Mouse (Mus musculus) thymus, adult 2 months (tissue): ENCODE measurements at regions not wholly inside any gene's neighbourhood (a gene's known extent, or its start where the extent isn't known, plus 50 kb on each side); places are given as distances from the start of the nearest gene placed in this dataset.

Experiments used
- DNase-seq: peaks from one replicate; pipeline ENCODE4 v3.0.0; 2021
- H3K27ac ChIP-seq: fragments of 200-500 bp; 2 replicates; pipeline ENCODE4 v1.5.1; 2012; ENCODE audit warnings: low read length, control low read depth; ENCODE audit not compliant: control insufficient read depth, insufficient read depth
- H3K27me3 ChIP-seq: fragments of 200-500 bp; 2 replicates; pipeline ENCODE4 v1.6.1; 2012; ENCODE audit warnings: mild to moderate bottlenecking, low read length, moderate library complexity, mixed read lengths; ENCODE audit not compliant: control insufficient read depth, insufficient read depth
- H3K36me3 ChIP-seq: fragments of 200-500 bp; 2 replicates; pipeline ENCODE4 v1.6.1; 2012; ENCODE audit warnings: mild to moderate bottlenecking, low read length, moderate library complexity; ENCODE audit not compliant: control insufficient read depth, insufficient read depth
- H3K4me1 ChIP-seq: fragments of 200-500 bp; replicated peaks from 2 replicates; pipeline ENCODE4 v1.6.1; 2012; ENCODE audit warnings: low read length; ENCODE audit not compliant: control insufficient read depth, insufficient read depth
- H3K4me3 ChIP-seq: fragments of 200-500 bp; 2 replicates; pipeline ENCODE4 v1.5.1; 2012; ENCODE audit warnings: mild to moderate bottlenecking, low read length, control low read depth, moderate library complexity; ENCODE audit not compliant: control insufficient read depth, insufficient read depth
- CTCF ChIP-seq: fragments of 200-500 bp; IDR thresholded peaks from 2 replicates; pipeline ENCODE4 v1.5.1; 2012; ENCODE audit warnings: mild to moderate bottlenecking, control low read depth, low read length, moderate library complexity, borderline replicate concordance; ENCODE audit not compliant: control insufficient read depth, poor library complexity, insufficient read depth; ENCODE audit errors: extremely low read depth
- POLR2A ChIP-seq: fragments of 200-500 bp; IDR thresholded peaks from 2 replicates; pipeline ENCODE4 v1.6.1; 2012; ENCODE audit warnings: mild to moderate bottlenecking, low read length, control low read depth, moderate library complexity; ENCODE audit not compliant: control insufficient read depth, poor library complexity, insufficient read depth; ENCODE audit errors: extremely low read depth
- WGBS: fragments of 180-500 bp; shearing (Covaris S2); methylation state at CpG from one replicate; pipeline ENCODE4 v1.1.7; 2018; 5-methylcytosine and 5-hydroxymethylcytosine counted together

GRCm38 (mm10) chr13:80963591-80963940 is 80.4 kb downstream of the Arrdc3 start:
- WGBS, result 97% methylated on average over 11 of the region's 11 CpGs
- H3K4me3 ChIP-seq, result no peak overlapping the region

GRCm38 (mm10) chr13:80971664-80972063 is 88.5 kb downstream of the Arrdc3 start:
- H3K27ac ChIP-seq, result no peak overlapping the region
- no peak for DNase-seq
- WGBS, result 92% methylated on average over 3 of the region's 3 CpGs
- no peaks in the 10 kb centered on the region for H3K4me1 ChIP-seq
- H3K4me3 ChIP-seq, result no peak overlapping the region
- no peaks in the 10 kb centered on the region for H3K27me3 ChIP-seq
- no peaks in the 10 kb centered on the region for H3K36me3 ChIP-seq
- TF ChIP-seq CTCF, result no peak
- no peak for TF ChIP-seq POLR2A

More at GRCm38 (mm10) chr13:80963591-80963940, 80.4 kb downstream of the Arrdc3 start:
- peaks cover 4% of the 10 kb centered on the region; the same call in 1 of the 2 replicates for H3K4me1 ChIP-seq
- no peaks in the 10 kb centered on the region for H3K36me3 ChIP-seq
- DNase-seq, result no peak
- no peak for TF ChIP-seq POLR2A
- no peak for TF ChIP-seq CTCF
- H3K27me3 ChIP-seq, result no peaks in the 10 kb centered on the region
- H3K27ac ChIP-seq, result no peak overlapping the region

GRCm38 (mm10) chr13:80974424-80974823 is 91.2 kb downstream of the Arrdc3 start:
- H3K27me3 ChIP-seq, result no peaks in the 10 kb centered on the region
- H3K4me3 ChIP-seq, result no peak overlapping the region
- no peak for TF ChIP-seq POLR2A
- no peak for TF ChIP-seq CTCF
- no peaks in the 10 kb centered on the region for H3K36me3 ChIP-seq
- H3K27ac ChIP-seq, result no peak overlapping the region
- 89% methylated on average over 1 of the region's 1 CpGs for WGBS
- H3K4me1 ChIP-seq, result no peaks in the 10 kb centered on the region
- no peak for DNase-seq

- Histone ChIP-seq H3K27me3 (no peaks in the 10 kb centered on the region), H3K36me3 (no peaks in the 10 kb centered on the region), H3K4me1 (no peaks in the 10 kb centered on the region), H3K4me3 (no peak overlapping the region), H3K27ac (no peak overlapping the region)
- DNase-seq, result no peak
- WGBS, result 96% methylated on average over 3 of the region's 3 CpGs
- no peak for TF ChIP-seq CTCF
Measured at GRCm38 (mm10) chr13:80977266-80977665, 94.1 kb downstream of the Arrdc3 start.

- Histone ChIP-seq H3K4me1 (no peaks in the 10 kb centered on the region), H3K4me3 (no peak overlapping the region), H3K27me3 (no peaks in the 10 kb centered on the region), H3K27ac (no peak overlapping the region), H3K36me3 (no peaks in the 10 kb centered on the region)
- DNase-seq, result no peak
- WGBS, result 90% methylated on average over 2 of the region's 2 CpGs
- no peak for TF ChIP-seq POLR2A
- no peak for TF ChIP-seq CTCF
Measured at GRCm38 (mm10) chr13:80981201-80981600, 98.0 kb downstream of the Arrdc3 start.

- 91% methylated on average over 4 of the region's 4 CpGs for WGBS
- Histone ChIP-seq H3K36me3 (no peaks in the 10 kb centered on the region), H3K4me1 (no peaks in the 10 kb centered on the region), H3K4me3 (no peak overlapping the region), H3K27ac (no peak overlapping the region), H3K27me3 (no peaks in the 10 kb centered on the region)
- TF ChIP-seq POLR2A, result no peak
- TF ChIP-seq CTCF, result no peak
- DNase-seq, result no peak
Measured at GRCm38 (mm10) chr13:80986657-80987056, 103.5 kb downstream of the Arrdc3 start.

- TF ChIP-seq CTCF (no peak), POLR2A (no peak)
- H3K36me3 ChIP-seq, result no peaks in the 10 kb centered on the region
- no peak overlapping the region for H3K27ac ChIP-seq
- no peak for DNase-seq
- H3K4me1 ChIP-seq, result no peaks in the 10 kb centered on the region
- 94% methylated on average over 5 of the region's 5 CpGs for WGBS
- no peak overlapping the region for H3K4me3 ChIP-seq
- H3K27me3 ChIP-seq, result no peaks in the 10 kb centered on the region
Measured at GRCm38 (mm10) chr13:80989756-80990155, 106.6 kb downstream of the Arrdc3 start.

- DNase-seq, result no peak
- WGBS, result 94% methylated on average over 2 of the region's 2 CpGs
- Histone ChIP-seq H3K4me1 (no peaks in the 10 kb centered on the region), H3K36me3 (no peaks in the 10 kb centered on the region), H3K27ac (no peak overlapping the region), H3K27me3 (no peaks in the 10 kb centered on the region), H3K4me3 (no peak overlapping the region)
- TF ChIP-seq POLR2A (no peak), CTCF (no peak)
Measured at GRCm38 (mm10) chr13:80992342-80992741, 109.2 kb downstream of the Arrdc3 start.
